Mouse (Mus musculus): ENCODE measurements around the gene Ncoa5. TPM values are rescaled to one million over a fixed set of nuclear protein-coding genes. Genes with fewer than 3 reads are reported as not detected.
A peak's percentile ranks its signal among the peaks of the same experiment; 100 is the strongest.

The Ncoa5 gene
- polyA plus RNA-seq, 1 experiment from 2014 or later, result 79.5 TPM

- no peak for ATAC-seq (ENCODE audit: low FRiP score)
These were observed 39.8 kb downstream of the Ncoa5 start for GRCm38 (mm10) chr2:164994659-164995428.

DNA sequence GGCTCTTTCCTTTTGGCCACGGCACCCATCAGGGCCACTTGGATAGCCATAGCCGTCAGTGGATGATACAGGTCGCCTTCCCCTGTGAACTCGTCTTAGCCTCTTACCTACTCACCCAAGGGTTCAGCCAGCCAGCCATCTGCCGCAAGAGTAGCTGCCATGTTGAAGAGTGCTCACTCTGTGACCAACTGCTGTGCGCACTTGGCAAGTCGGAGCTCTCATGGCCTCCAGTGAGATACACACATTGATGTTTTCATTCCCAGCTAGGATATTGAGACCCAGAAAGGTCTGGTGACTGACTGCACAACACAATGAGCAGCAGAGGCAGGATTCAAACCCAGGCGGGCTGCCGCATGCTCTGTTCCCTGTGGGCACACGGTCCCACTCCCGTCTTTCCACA lies 40.5 kb downstream of the Ncoa5 start:
- DNase-seq (ENCODE audit: low spot score) (no peak), ATAC-seq (ENCODE audit: low FRiP score) (no peak)
- no peak overlapping the region for H3K4me3 ChIP-seq (ENCODE audit: low read depth, low read length)
- no peaks in the 10 kb centered on the region for H3K9me3 ChIP-seq (ENCODE audit: control insufficient read depth, low read length)
- H3K4me1 ChIP-seq (replicated peaks; ENCODE audit: control insufficient read depth, insufficient read depth, low read length), result peaks cover 9% of the 10 kb centered on the region; the same call in 1 of the 2 replicates
- 90% methylated on average over 11 of the region's 11 CpGs for WGBS
- H3K36me3 ChIP-seq (ENCODE audit: control insufficient read depth, insufficient read depth, low read length), result no peaks in the 10 kb centered on the region
- H3K4me2 ChIP-seq (replicated peaks; ENCODE audit: low read depth, low read length), result no peak overlapping the region
- H3K27ac ChIP-seq (ENCODE audit: low read depth, low read length), result no peak overlapping the region
- H3K9ac ChIP-seq (ENCODE audit: low read depth, low read length), result no peak overlapping the region
- peaks cover 25% of the 10 kb centered on the region for H3K27me3 ChIP-seq (ENCODE audit: control insufficient read depth, insufficient read depth, low read length)

More at GRCm38 (mm10) chr2:164994659-164995428, 39.8 kb downstream of the Ncoa5 start:
- no peak for DNase-seq (ENCODE audit: low spot score)
- Histone ChIP-seq H3K27ac (ENCODE audit: low read depth, low read length) (no peak overlapping the region), H3K4me1 (replicated peaks; ENCODE audit: control insufficient read depth, insufficient read depth, low read length) (peaks cover 9% of the 10 kb centered on the region; the same call in 1 of the 2 replicates), H3K36me3 (ENCODE audit: control insufficient read depth, insufficient read depth, low read length) (no peaks in the 10 kb centered on the region), H3K4me2 (replicated peaks; ENCODE audit: low read depth, low read length) (no peak overlapping the region), H3K27me3 (ENCODE audit: control insufficient read depth, insufficient read depth, low read length) (peaks cover 25% of the 10 kb centered on the region), H3K4me3 (ENCODE audit: low read depth, low read length) (no peak overlapping the region), H3K9me3 (ENCODE audit: control insufficient read depth, low read length) (no peaks in the 10 kb centered on the region), H3K9ac (ENCODE audit: low read depth, low read length) (no peak overlapping the region)
- 57% methylated on average over 21 of the region's 21 CpGs for WGBS

DNA sequence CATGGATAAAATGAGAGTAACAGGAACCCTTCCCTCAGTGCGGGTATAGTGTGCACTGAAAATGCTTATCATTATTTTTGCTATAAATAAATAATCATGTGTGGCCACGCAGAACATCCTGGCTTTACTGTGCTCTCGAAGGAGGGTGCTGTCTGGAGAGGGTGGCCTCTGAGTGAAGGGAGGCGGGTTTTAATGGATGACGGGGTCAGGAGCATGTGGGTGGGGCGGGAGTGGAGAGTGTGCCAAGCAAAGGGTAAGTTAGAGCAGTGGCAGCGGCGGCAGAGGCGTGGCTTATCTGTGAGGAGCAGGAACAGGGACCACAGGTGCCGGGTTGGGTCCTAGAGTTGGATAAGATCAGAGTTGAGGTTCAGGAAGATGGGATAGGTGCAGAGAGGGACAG lies 42.9 kb downstream of the Ncoa5 start:
- Histone ChIP-seq H3K4me1 (replicated peaks; ENCODE audit: control insufficient read depth, insufficient read depth, low read length) (no peaks in the 10 kb centered on the region), H3K27me3 (ENCODE audit: control insufficient read depth, insufficient read depth, low read length) (peaks cover 7% of the 10 kb centered on the region; the same call in 1 of the 2 replicates), H3K9me3 (ENCODE audit: control insufficient read depth, low read length) (no peaks in the 10 kb centered on the region), H3K36me3 (ENCODE audit: control insufficient read depth, insufficient read depth, low read length) (no peaks in the 10 kb centered on the region), H3K4me2 (replicated peaks; ENCODE audit: low read depth, low read length) (no peak overlapping the region), H3K27ac (ENCODE audit: low read depth, low read length) (no peak overlapping the region), H3K9ac (ENCODE audit: low read depth, low read length) (no peak overlapping the region), H3K4me3 (ENCODE audit: low read depth, low read length) (no peak overlapping the region)
- 46% methylated on average over 10 of the region's 10 CpGs for WGBS
- ATAC-seq (ENCODE audit: low FRiP score) (no peak), DNase-seq (ENCODE audit: low spot score) (no peak)

DNA sequence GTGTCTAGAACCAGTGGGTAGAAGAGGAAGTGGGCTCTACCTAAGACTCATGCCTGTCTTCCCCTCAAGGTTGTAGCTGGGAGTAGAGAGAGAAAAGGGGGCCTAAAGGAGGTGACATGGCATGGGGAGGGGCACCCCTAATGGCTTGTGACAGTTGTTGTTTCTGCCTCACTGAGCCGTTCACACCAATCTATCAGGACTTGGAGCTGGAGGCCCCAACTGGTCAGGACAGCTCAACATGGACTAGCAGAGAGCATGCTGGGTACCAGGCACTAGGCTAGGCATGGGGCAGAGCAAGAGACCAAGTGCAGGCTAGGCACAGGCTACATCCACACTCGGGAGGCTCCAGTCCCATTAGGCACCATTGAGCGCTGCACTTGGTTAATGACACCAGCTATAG lies 43.6 kb downstream of the Ncoa5 start:
- Histone ChIP-seq H3K9ac (ENCODE audit: low read depth, low read length) (no peak overlapping the region), H3K9me3 (ENCODE audit: control insufficient read depth, low read length) (no peaks in the 10 kb centered on the region), H3K27ac (ENCODE audit: low read depth, low read length) (no peak overlapping the region), H3K36me3 (ENCODE audit: control insufficient read depth, insufficient read depth, low read length) (no peaks in the 10 kb centered on the region), H3K27me3 (ENCODE audit: control insufficient read depth, insufficient read depth, low read length) (peaks cover 6% of the 10 kb centered on the region; the same call in 1 of the 2 replicates), H3K4me2 (replicated peaks; ENCODE audit: low read depth, low read length) (no peak overlapping the region), H3K4me3 (ENCODE audit: low read depth, low read length) (no peak overlapping the region), H3K4me1 (replicated peaks; ENCODE audit: control insufficient read depth, insufficient read depth, low read length) (no peaks in the 10 kb centered on the region)
- ATAC-seq (ENCODE audit: low FRiP score) (no peak), DNase-seq (ENCODE audit: low spot score) (no peak)
- WGBS, result 82% methylated on average over 3 of the region's 3 CpGs

DNA sequence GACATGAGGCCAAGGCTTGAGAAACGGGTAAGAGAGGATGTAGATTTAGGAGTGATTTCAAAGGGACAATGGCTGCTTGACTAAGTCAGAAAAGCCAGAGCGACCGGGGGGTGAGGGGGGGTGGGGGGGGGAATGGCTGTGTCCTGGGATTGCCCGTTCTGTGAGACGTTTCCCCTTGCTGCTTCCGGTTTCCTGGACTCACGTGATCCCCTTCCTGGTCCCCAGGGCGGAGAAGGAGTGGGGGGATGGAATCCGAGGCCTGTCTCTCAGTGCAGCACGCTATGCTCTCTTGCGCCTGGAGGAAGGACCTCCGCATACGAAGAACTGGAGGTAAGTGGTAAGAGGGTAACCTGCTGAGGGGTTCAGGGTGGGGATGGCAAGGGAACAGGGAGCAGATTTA lies 45.9 kb downstream of the Ncoa5 start:
- H3K27me3 ChIP-seq (ENCODE audit: control insufficient read depth, insufficient read depth, low read length), result no peaks in the 10 kb centered on the region
- 76% methylated on average over 13 of the region's 13 CpGs for WGBS
- ATAC-seq (ENCODE audit: low FRiP score) (no peak), DNase-seq (ENCODE audit: low spot score) (no peak)
- H3K4me2 ChIP-seq (replicated peaks; ENCODE audit: low read depth, low read length), result no peak overlapping the region
- no peaks in the 10 kb centered on the region for H3K4me1 ChIP-seq (replicated peaks; ENCODE audit: control insufficient read depth, insufficient read depth, low read length)
- no peaks in the 10 kb centered on the region for H3K36me3 ChIP-seq (ENCODE audit: control insufficient read depth, insufficient read depth, low read length)
- H3K9ac ChIP-seq (ENCODE audit: low read depth, low read length), result no peak overlapping the region
- no peaks in the 10 kb centered on the region for H3K9me3 ChIP-seq (ENCODE audit: control insufficient read depth, low read length)
- H3K4me3 ChIP-seq (ENCODE audit: low read depth, low read length), result no peak overlapping the region
- H3K27ac ChIP-seq (ENCODE audit: low read depth, low read length), result no peak overlapping the region

- 76% methylated on average over 14 of the region's 14 CpGs for WGBS
These were observed 48.2 kb downstream of the Ncoa5 start for GRCm38 (mm10) chr2:164986371-164987027.

DNA sequence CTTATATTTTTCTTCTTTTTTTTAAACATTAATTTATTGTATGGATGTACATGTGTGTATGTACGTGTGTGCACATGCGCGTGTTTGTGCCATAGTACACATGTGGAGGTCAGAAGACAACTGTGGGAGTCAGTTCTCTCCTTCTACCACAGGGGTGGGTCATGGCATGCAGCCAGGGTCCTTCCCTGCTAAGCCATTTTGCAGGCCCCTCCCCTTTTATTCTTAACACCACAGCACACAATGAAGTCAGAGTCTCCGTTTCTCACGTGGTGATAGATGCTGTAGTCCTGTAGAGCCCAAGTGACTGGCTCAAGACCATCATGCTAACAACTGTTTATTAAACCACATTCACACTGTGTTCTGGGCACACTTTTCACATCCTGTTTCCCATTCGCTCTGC lies 48.7 kb downstream of the Ncoa5 start:
- no peak overlapping the region for H3K4me3 ChIP-seq (ENCODE audit: low read depth, low read length)
- H3K27ac ChIP-seq (ENCODE audit: low read depth, low read length), result no peak overlapping the region
- no peak overlapping the region for H3K9ac ChIP-seq (ENCODE audit: low read depth, low read length)
- no peaks in the 10 kb centered on the region for H3K36me3 ChIP-seq (ENCODE audit: control insufficient read depth, insufficient read depth, low read length)
- no peaks in the 10 kb centered on the region for H3K9me3 ChIP-seq (ENCODE audit: control insufficient read depth, low read length)
- no peak for DNase-seq (ENCODE audit: low spot score)
- ATAC-seq (ENCODE audit: low FRiP score), result no peak
- H3K4me2 ChIP-seq (replicated peaks; ENCODE audit: low read depth, low read length), result no peak overlapping the region
- WGBS, result 86% methylated on average over 6 of the region's 6 CpGs
- no peaks in the 10 kb centered on the region for H3K27me3 ChIP-seq (ENCODE audit: control insufficient read depth, insufficient read depth, low read length)
- H3K4me1 ChIP-seq (replicated peaks; ENCODE audit: control insufficient read depth, insufficient read depth, low read length), result no peaks in the 10 kb centered on the region

More at GRCm38 (mm10) chr2:164986371-164987027, 48.2 kb downstream of the Ncoa5 start:
- Histone ChIP-seq H3K27me3 (ENCODE audit: control insufficient read depth, insufficient read depth, low read length) (no peaks in the 10 kb centered on the region), H3K4me3 (ENCODE audit: low read depth, low read length) (no peak overlapping the region), H3K27ac (ENCODE audit: low read depth, low read length) (no peak overlapping the region), H3K4me1 (replicated peaks; ENCODE audit: control insufficient read depth, insufficient read depth, low read length) (no peaks in the 10 kb centered on the region), H3K9me3 (ENCODE audit: control insufficient read depth, low read length) (no peaks in the 10 kb centered on the region), H3K9ac (ENCODE audit: low read depth, low read length) (no peak overlapping the region), H3K4me2 (replicated peaks; ENCODE audit: low read depth, low read length) (no peak overlapping the region), H3K36me3 (ENCODE audit: control insufficient read depth, insufficient read depth, low read length) (no peaks in the 10 kb centered on the region)
- DNase-seq (ENCODE audit: low spot score) (no peak), ATAC-seq (ENCODE audit: low FRiP score) (no peak)

GRCm38 (mm10) chr2:164979749-164980148 lies 54.9 kb downstream of the Ncoa5 start:
- Histone ChIP-seq H3K4me1 (replicated peaks; ENCODE audit: control insufficient read depth, insufficient read depth, low read length) (no peaks in the 10 kb centered on the region), H3K27me3 (ENCODE audit: control insufficient read depth, insufficient read depth, low read length) (0 out of 2 replicates have a peak, but pooled peaks cover 6% of the 10 kb centered on the region), H3K9me3 (ENCODE audit: control insufficient read depth, low read length) (no peaks in the 10 kb centered on the region), H3K9ac (ENCODE audit: low read depth, low read length) (no peak overlapping the region), H3K27ac (ENCODE audit: low read depth, low read length) (no peak overlapping the region), H3K4me2 (replicated peaks; ENCODE audit: low read depth, low read length) (no peak overlapping the region), H3K4me3 (ENCODE audit: low read depth, low read length) (no peak overlapping the region), H3K36me3 (ENCODE audit: control insufficient read depth, insufficient read depth, low read length) (no peaks in the 10 kb centered on the region)
- no peak for ATAC-seq (ENCODE audit: low FRiP score)
- WGBS, result 24% methylated on average over 7 of the region's 7 CpGs
- peak; percentile 71 for DNase-seq (ENCODE audit: low spot score)
